Mouse (Mus musculus): Measurements from ENCODE around the gene Btla. TPM values are rescaled to one million over a fixed set of nuclear protein-coding genes. Genes with fewer than 3 reads are reported as not detected.

Btla gene
- polyA plus RNA-seq, 1 experiment from 2014 or later: 0.21 TPM

DNA sequence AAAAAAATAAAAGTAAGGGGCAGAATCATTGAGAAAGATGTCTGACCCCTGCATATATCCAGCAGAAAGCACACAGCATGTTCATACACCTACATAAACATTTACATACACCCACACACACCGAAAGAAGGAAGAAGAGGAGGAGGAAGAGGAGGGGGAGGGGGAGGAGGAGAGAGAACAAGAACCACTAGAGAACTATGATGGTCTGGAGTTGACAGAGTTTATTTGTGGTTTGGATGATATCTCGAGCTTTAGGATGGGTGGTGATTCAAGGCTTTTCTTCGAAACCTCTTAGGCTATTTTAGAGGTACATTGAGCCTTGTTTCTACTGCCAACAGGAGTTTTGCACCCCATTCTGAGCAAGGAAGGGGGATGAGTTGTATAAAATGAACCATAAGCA lies 1.3 kb upstream of the Btla start:
- Histone ChIP-seq H3K36me3 (ENCODE audit: control insufficient read depth, insufficient read depth, low read length) (no peaks in the 10 kb centered on the region), H3K4me2 (ENCODE audit: low read depth, low read length) (no peak overlapping the region), H3K9ac (replicated peaks; ENCODE audit: low read depth, low read length) (no peak overlapping the region), H3K27ac (ENCODE audit: low read depth, low read length) (no peak overlapping the region), H3K4me1 (ENCODE audit: control insufficient read depth, insufficient read depth, low read length) (no peaks in the 10 kb centered on the region), H3K9me3 (ENCODE audit: control insufficient read depth, low read length) (no peaks in the 10 kb centered on the region), H3K4me3 (ENCODE audit: low read depth, low read length) (no peak overlapping the region), H3K27me3 (ENCODE audit: control insufficient read depth, insufficient read depth, low read length) (no peaks in the 10 kb centered on the region)
- 89% methylated on average over 3 of the region's 3 CpGs for WGBS
- ATAC-seq (ENCODE audit: low read depth): no peak

DNA sequence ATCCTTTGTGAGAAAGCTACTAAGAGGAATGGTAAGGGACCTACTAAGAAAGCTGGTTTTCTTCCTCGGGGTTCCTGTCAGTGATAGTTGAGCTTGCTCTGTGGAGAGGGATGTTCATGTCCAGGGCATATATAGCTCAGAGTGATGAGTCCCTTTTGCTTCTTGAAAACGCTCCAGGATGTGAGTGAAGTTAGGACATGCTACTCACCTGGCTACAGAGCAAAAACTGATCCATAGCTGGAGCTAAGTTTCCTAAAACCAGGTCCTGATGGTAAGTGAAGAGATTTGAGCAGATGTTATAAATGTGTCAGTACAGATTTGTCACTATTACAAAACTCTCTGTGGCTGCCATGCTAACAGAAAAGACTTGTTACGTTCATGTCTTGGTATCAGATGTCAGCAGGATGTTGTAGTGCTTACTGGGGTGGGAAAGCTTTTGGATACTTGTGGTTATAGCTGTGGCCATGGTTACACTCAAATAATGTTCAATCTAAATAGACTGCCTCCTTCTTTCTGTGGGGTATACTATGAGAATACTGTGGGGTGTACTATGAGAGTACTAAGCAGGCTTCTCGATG lies 405 bp downstream of the Btla start:
- 47% methylated on average over 4 of the region's 4 CpGs for WGBS

DNA sequence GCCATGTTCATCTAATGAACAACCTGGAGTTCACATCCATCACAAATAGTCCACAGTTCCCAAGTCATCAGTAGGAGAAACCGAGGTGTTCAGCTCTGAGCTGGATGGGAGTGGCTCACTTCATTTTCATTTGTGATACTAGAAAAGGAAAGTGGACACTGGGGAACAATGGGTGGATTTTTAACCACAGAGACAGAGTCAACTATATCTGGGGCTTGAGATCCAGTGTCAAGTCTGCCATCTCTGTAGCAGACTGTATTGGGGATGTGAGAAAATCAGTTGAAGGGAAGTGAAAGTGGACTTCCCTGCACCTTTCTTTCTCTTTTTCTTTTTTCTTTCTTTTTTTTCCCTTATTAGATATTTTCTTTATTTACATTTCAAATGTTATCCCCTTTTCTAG lies 2.9 kb downstream of the Btla start:
- H3K27ac ChIP-seq (ENCODE audit: low read depth, low read length): no peak overlapping the region
- H3K4me1 ChIP-seq (ENCODE audit: control insufficient read depth, insufficient read depth, low read length): no peaks in the 10 kb centered on the region
- ATAC-seq (ENCODE audit: low read depth): no peak
- H3K4me3 ChIP-seq (ENCODE audit: low read depth, low read length): no peak overlapping the region
- H3K4me2 ChIP-seq (ENCODE audit: low read depth, low read length): no peak overlapping the region
- no peaks in the 10 kb centered on the region for H3K27me3 ChIP-seq (ENCODE audit: control insufficient read depth, insufficient read depth, low read length)
- H3K9ac ChIP-seq (replicated peaks; ENCODE audit: low read depth, low read length): no peak overlapping the region
- 100% methylated on average over 1 of the region's 1 CpGs for WGBS
- H3K9me3 ChIP-seq (ENCODE audit: control insufficient read depth, low read length): no peaks in the 10 kb centered on the region
- H3K36me3 ChIP-seq (ENCODE audit: control insufficient read depth, insufficient read depth, low read length): no peaks in the 10 kb centered on the region

More for the DNA sequence above, 405 bp downstream of the Btla start:
- H3K4me1 ChIP-seq (ENCODE audit: control insufficient read depth, insufficient read depth, low read length): no peaks in the 10 kb centered on the region
- H3K9ac ChIP-seq (replicated peaks; ENCODE audit: low read depth, low read length): no peak overlapping the region
- no peaks in the 10 kb centered on the region for H3K27me3 ChIP-seq (ENCODE audit: control insufficient read depth, insufficient read depth, low read length)
- H3K4me3 ChIP-seq (ENCODE audit: low read depth, low read length): no peak overlapping the region
- H3K4me2 ChIP-seq (ENCODE audit: low read depth, low read length): no peak overlapping the region
- no peak overlapping the region for H3K27ac ChIP-seq (ENCODE audit: low read depth, low read length)
- H3K9me3 ChIP-seq (ENCODE audit: control insufficient read depth, low read length): no peaks in the 10 kb centered on the region
- H3K36me3 ChIP-seq (ENCODE audit: control insufficient read depth, insufficient read depth, low read length): no peaks in the 10 kb centered on the region
- ATAC-seq (ENCODE audit: low read depth): no peak

DNA sequence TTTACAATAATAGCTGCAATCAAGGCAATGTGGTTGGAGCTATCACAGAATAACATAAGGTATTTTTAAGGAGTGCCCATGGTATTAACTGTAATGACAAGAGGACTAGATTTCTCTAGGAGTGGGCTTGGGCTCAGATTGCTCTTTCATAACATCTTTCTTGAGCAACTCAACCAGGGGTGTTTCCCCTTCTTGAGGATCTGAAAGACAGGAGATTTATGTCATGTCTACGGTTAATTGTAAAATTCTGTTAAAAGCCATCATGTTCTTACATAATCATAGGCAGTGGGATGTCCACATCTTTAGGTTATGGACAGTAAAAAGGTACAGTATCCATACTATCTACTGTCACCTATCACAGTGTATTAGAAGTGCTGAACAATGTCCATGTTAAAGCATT lies 7.2 kb downstream of the Btla start:
- ATAC-seq (ENCODE audit: low read depth): no peak
- Histone ChIP-seq H3K36me3 (ENCODE audit: control insufficient read depth, insufficient read depth, low read length) (no peaks in the 10 kb centered on the region), H3K27ac (ENCODE audit: low read depth, low read length) (no peak overlapping the region), H3K4me3 (ENCODE audit: low read depth, low read length) (no peak overlapping the region), H3K9ac (replicated peaks; ENCODE audit: low read depth, low read length) (no peak overlapping the region), H3K4me2 (ENCODE audit: low read depth, low read length) (no peak overlapping the region), H3K27me3 (ENCODE audit: control insufficient read depth, insufficient read depth, low read length) (no peaks in the 10 kb centered on the region), H3K4me1 (ENCODE audit: control insufficient read depth, insufficient read depth, low read length) (no peaks in the 10 kb centered on the region), H3K9me3 (ENCODE audit: control insufficient read depth, low read length) (no peaks in the 10 kb centered on the region)
- 89% methylated on average over 1 of the region's 1 CpGs for WGBS

DNA sequence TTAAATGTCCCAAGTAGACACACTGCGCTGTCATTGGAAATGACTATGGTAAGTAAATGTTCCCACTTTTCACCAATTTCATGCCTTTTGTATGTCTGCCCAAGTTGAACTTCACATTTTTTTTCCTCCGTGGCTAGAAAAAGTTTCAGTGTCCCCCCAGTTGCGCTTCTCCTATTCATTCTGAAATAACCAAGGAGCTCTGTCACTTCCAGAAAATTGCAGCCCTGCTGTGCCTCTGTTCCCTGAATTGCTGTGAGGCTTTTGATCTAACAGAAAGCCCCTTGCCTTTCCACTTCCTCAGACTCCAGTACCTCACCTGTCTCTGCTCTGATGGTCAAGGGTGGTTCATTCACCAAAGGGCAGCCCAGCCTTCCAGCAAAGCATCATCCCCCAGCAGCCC lies 8.9 kb downstream of the Btla start:
- H3K36me3 ChIP-seq (ENCODE audit: control insufficient read depth, insufficient read depth, low read length): no peaks in the 10 kb centered on the region
- no peak overlapping the region for H3K4me3 ChIP-seq (ENCODE audit: low read depth, low read length)
- no peak for ATAC-seq (ENCODE audit: low read depth)
- no peak overlapping the region for H3K9ac ChIP-seq (replicated peaks; ENCODE audit: low read depth, low read length)
- H3K27me3 ChIP-seq (ENCODE audit: control insufficient read depth, insufficient read depth, low read length): no peaks in the 10 kb centered on the region
- H3K9me3 ChIP-seq (ENCODE audit: control insufficient read depth, low read length): no peaks in the 10 kb centered on the region
- H3K27ac ChIP-seq (ENCODE audit: low read depth, low read length): no peak overlapping the region
- no peaks in the 10 kb centered on the region for H3K4me1 ChIP-seq (ENCODE audit: control insufficient read depth, insufficient read depth, low read length)
- 42% methylated on average over 3 of the region's 3 CpGs for WGBS
- H3K4me2 ChIP-seq (ENCODE audit: low read depth, low read length): no peak overlapping the region

DNA sequence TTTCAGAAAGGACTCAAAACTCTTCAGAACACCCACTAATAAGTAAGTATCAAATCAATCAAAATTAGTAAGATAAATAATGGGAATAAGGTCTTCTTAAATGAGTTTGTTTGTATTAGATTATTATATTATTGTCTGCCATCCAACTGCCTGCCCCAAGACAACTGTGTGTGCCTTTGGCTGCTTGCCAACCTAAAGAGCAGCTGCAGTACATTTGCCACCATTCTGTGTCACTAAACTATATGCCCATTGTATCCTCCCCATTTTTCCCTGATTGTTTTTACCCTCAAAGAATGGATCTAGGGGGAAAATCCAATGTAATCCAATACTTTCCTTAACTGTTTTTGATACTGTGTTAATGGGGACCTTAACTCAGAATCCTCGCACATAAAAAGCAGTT lies 18.6 kb downstream of the Btla start:
- Histone ChIP-seq H3K9me3 (ENCODE audit: control insufficient read depth, low read length) (no peaks in the 10 kb centered on the region), H3K9ac (replicated peaks; ENCODE audit: low read depth, low read length) (no peak overlapping the region), H3K27ac (ENCODE audit: low read depth, low read length) (no peak overlapping the region), H3K4me3 (ENCODE audit: low read depth, low read length) (no peak overlapping the region), H3K4me1 (ENCODE audit: control insufficient read depth, insufficient read depth, low read length) (no peaks in the 10 kb centered on the region), H3K36me3 (ENCODE audit: control insufficient read depth, insufficient read depth, low read length) (no peaks in the 10 kb centered on the region), H3K27me3 (ENCODE audit: control insufficient read depth, insufficient read depth, low read length) (no peaks in the 10 kb centered on the region), H3K4me2 (ENCODE audit: low read depth, low read length) (no peak overlapping the region)
- ATAC-seq (ENCODE audit: low read depth): no peak
- 72% methylated on average over 1 of the region's 1 CpGs for WGBS

DNA sequence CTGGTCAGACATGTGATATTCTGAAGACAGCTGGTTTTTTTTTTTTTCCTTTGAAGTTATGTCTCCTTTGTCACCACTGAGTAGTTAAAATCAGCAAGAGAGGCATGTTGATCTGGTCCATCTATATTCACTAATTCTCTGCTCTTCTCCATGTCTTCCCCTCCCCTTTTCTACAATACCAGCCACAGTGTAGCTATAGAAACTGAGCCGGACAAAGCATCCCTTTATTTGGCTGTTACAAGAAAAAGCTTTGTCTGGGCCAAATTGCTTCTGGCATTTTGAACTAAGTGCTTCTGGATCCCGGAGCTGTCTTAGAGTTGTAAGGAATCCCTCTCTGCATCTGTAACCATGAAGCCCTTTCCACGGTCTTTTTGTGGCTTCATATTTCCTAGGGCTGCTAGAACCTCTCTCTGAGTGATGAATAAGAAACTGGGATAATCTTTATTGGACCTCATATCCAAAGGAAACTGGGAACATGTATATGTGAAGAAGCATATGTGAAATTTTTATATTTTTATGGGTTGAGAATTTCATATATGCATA lies 20.9 kb downstream of the Btla start:
- 10% methylated on average over 3 of the region's 3 CpGs for WGBS
- Histone ChIP-seq H3K4me3 (ENCODE audit: low read depth, low read length) (no peak overlapping the region), H3K9me3 (ENCODE audit: control insufficient read depth, low read length) (no peaks in the 10 kb centered on the region), H3K9ac (replicated peaks; ENCODE audit: low read depth, low read length) (no peak overlapping the region), H3K36me3 (ENCODE audit: control insufficient read depth, insufficient read depth, low read length) (no peaks in the 10 kb centered on the region), H3K4me1 (ENCODE audit: control insufficient read depth, insufficient read depth, low read length) (no peaks in the 10 kb centered on the region), H3K27me3 (ENCODE audit: control insufficient read depth, insufficient read depth, low read length) (no peaks in the 10 kb centered on the region), H3K27ac (ENCODE audit: low read depth, low read length) (no peak overlapping the region), H3K4me2 (ENCODE audit: low read depth, low read length) (no peak overlapping the region)
- ATAC-seq (ENCODE audit: low read depth): peak; percentile 67; the same call in 1 of the 2 replicates

DNA sequence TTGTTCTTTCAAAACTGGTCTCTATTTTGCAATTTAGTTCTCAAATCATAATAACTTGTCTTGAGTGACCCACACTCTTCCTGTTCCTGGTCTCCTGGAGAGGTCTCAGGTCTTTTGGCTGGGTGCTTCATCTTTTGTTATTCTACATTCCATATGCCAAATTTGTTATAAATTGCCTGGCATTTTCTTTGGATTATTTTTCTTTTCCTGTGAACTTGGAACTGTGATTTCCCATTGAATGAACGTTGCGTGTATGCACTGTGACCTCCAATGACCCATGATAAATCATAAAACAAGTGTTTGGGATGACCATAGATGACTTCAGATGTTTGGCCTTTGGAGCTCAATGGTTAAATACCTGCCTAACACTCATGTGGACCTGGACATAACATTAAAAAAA lies 25.6 kb downstream of the Btla start:
- H3K36me3 ChIP-seq (ENCODE audit: control insufficient read depth, insufficient read depth, low read length): no peaks in the 10 kb centered on the region
- H3K4me2 ChIP-seq (ENCODE audit: low read depth, low read length): no peak overlapping the region
- peaks cover 4% of the 10 kb centered on the region; the same call in 1 of the 2 replicates for H3K4me1 ChIP-seq (ENCODE audit: control insufficient read depth, insufficient read depth, low read length)
- no peaks in the 10 kb centered on the region for H3K9me3 ChIP-seq (ENCODE audit: control insufficient read depth, low read length)
- H3K27ac ChIP-seq (ENCODE audit: low read depth, low read length): no peak overlapping the region
- ATAC-seq (ENCODE audit: low read depth): no peak
- no peak overlapping the region for H3K4me3 ChIP-seq (ENCODE audit: low read depth, low read length)
- WGBS: 52% methylated on average over 2 of the region's 2 CpGs
- no peaks in the 10 kb centered on the region for H3K27me3 ChIP-seq (ENCODE audit: control insufficient read depth, insufficient read depth, low read length)
- H3K9ac ChIP-seq (replicated peaks; ENCODE audit: low read depth, low read length): no peak overlapping the region

DNA sequence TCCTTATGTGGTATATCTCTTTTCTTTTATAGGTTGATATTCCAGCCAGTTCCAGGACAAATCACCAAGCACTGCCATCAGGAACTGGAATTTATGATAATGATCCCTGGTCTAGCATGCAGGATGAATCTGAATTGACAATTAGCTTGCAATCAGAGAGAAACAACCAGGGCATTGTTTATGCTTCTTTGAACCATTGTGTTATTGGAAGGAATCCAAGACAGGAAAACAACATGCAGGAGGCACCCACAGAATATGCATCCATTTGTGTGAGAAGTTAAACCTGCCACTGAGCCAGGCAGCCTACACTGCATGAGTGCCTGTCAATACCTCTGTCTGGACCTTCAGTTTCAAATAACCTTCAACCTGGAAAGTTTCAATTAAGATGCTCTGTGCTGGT lies 26.2 kb downstream of the Btla start:
- Histone ChIP-seq H3K36me3 (ENCODE audit: control insufficient read depth, insufficient read depth, low read length) (no peaks in the 10 kb centered on the region), H3K4me2 (ENCODE audit: low read depth, low read length) (no peak overlapping the region), H3K9me3 (ENCODE audit: control insufficient read depth, low read length) (no peaks in the 10 kb centered on the region), H3K4me3 (ENCODE audit: low read depth, low read length) (no peak overlapping the region), H3K4me1 (ENCODE audit: control insufficient read depth, insufficient read depth, low read length) (peaks cover 4% of the 10 kb centered on the region; the same call in 1 of the 2 replicates), H3K27ac (ENCODE audit: low read depth, low read length) (no peak overlapping the region), H3K9ac (replicated peaks; ENCODE audit: low read depth, low read length) (no peak overlapping the region), H3K27me3 (ENCODE audit: control insufficient read depth, insufficient read depth, low read length) (no peaks in the 10 kb centered on the region)
- peak; percentile 45; the same call in 1 of the 2 replicates for ATAC-seq (ENCODE audit: low read depth)

All from neural tube, embryonic 14.5 days (tissue).